Mouse (Mus musculus) small intestine, adult 2 months (tissue): Measurements from ENCODE around the gene Jak1.

ENCODE experiments used
- CTCF ChIP-seq: fragments of 200-500 bp; IDR thresholded peaks from 2 replicates; pipeline ENCODE4 v1.5.1; 2012; ENCODE audit warnings: low read depth, mild to moderate bottlenecking, control low read depth, inconsistent platforms, low read length, moderate library complexity, mixed read lengths; ENCODE audit not compliant: insufficient replicate concordance, insufficient read length; ENCODE audit errors: extremely low read depth
- POLR2A ChIP-seq: fragments of 200-500 bp; IDR thresholded peaks from 2 replicates; pipeline ENCODE4 v1.6.1; 2012; ENCODE audit warnings: low read depth, mild to moderate bottlenecking, control low read depth, inconsistent platforms, low read length, moderate library complexity

- TF ChIP-seq CTCF = no peak
- TF ChIP-seq POLR2A = no peak
Observed at GRCm38 (mm10) chr4:101137975-101138374, 127.1 kb downstream of the Jak1 start.
